Mouse (Mus musculus) cortical plate, adult 2 months (tissue): ENCODE data around the gene Tle3. TPM values are rescaled to one million over a fixed set of nuclear protein-coding genes. Genes with fewer than 3 reads are reported as not detected.

Source experiments
- H3K27ac ChIP-seq: fragments of 200-500 bp; 2 replicates; pipeline ENCODE4 v1.5.1; 2012; ENCODE audit warnings: low read length, control low read depth, inconsistent platforms; ENCODE audit not compliant: insufficient read depth
- H3K4me1 ChIP-seq: fragments of 200-500 bp; 2 replicates; pipeline ENCODE4 v1.6.1; 2011; ENCODE audit warnings: low read length; ENCODE audit not compliant: control insufficient read depth, insufficient read depth
- H3K4me3 ChIP-seq: fragments of 200-500 bp; 2 replicates; pipeline ENCODE4 v1.5.1; 2011; ENCODE audit warnings: mild to moderate bottlenecking, low read length, control low read depth; ENCODE audit not compliant: insufficient read depth
- CTCF ChIP-seq: fragments of 200-500 bp; IDR thresholded peaks from 2 replicates; pipeline ENCODE4 v1.5.1; 2011; ENCODE audit warnings: mild to moderate bottlenecking, control low read depth, low read length; ENCODE audit not compliant: insufficient read depth; ENCODE audit errors: extremely low read depth
- POLR2A ChIP-seq: fragments of 200-500 bp; IDR thresholded peaks from 2 replicates; pipeline ENCODE4 v1.6.1; 2011; ENCODE audit warnings: mild to moderate bottlenecking, low read length, control low read depth; ENCODE audit not compliant: insufficient read depth; ENCODE audit errors: extremely low read depth
- polyA plus RNA-seq: library from polyadenylated mRNA; depleted of rRNA; stranded (reverse); fragments of >200 nt; gene quantifications from 2 replicates; pipeline ENCODE4 v1.2.3, GENCODE M21; 2012

Tle3 gene
- polyA plus RNA-seq, 1 experiment, result 36.6 TPM

DNA sequence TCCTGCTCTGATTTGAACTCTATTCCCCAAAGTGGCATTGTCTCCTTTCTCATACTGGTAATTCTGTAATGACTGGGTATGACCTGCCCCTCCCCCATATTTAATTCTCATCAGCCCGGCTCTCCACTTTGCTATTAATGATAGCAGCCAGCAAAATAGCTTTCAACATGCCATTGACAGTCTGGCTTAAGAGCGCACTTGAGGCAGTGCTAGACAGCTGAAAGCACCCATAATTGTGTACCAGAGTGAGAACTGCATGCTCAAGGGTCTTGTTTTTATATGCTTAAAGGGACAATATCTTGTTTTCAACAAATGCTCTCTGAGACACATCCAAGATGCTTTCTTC is 8.9 kb downstream of the Tle3 start:
- Histone ChIP-seq H3K4me3 (no peak overlapping the region), H3K27ac (no peak overlapping the region), H3K4me1 (peaks cover 10% of the 10 kb centered on the region)
- TF ChIP-seq CTCF, result no peak
- TF ChIP-seq POLR2A, result no peak

- no peak for TF ChIP-seq CTCF
These were observed 9.3 kb downstream of the Tle3 start for GRCm38 (mm10) chr9:61381445-61381844.

DNA sequence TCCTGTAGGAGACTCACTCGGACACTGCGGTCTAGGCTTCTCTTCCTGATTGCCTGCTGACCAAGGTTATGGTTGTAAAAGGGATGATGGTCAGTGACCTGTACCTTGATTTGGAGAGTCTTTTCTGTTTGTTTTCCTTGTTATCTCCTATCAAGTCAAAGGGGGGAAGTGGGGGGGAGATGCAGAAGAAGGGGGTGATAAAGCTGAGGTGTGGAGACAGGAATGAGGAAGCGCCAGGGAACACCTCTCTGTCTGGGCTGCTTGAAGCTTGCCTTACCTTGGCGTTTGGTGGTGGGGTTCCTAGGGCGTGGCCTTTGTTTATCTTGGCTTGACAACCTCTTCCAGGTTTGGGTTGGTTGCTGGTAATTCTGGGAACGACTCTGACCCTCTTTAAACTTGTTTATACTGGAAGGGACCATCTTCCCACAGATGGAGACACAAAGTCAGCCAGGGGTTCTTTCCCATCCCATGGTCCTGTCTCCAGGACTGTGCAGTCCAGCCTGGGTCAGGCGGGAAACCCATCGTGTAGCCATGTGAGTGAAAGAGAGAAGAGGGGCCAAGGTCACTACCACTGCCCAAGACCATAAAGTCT is 10.5 kb downstream of the Tle3 start:
- no peak overlapping the region for H3K27ac ChIP-seq
- peaks cover 7% of the 10 kb centered on the region for H3K4me1 ChIP-seq
- TF ChIP-seq POLR2A (no peak), CTCF (no peak)
- H3K4me3 ChIP-seq, result no peak overlapping the region

More at GRCm38 (mm10) chr9:61381445-61381844, 9.3 kb downstream of the Tle3 start:
- Histone ChIP-seq H3K4me1 (peaks cover 10% of the 10 kb centered on the region), H3K4me3 (no peak overlapping the region), H3K27ac (no peak overlapping the region)

DNA sequence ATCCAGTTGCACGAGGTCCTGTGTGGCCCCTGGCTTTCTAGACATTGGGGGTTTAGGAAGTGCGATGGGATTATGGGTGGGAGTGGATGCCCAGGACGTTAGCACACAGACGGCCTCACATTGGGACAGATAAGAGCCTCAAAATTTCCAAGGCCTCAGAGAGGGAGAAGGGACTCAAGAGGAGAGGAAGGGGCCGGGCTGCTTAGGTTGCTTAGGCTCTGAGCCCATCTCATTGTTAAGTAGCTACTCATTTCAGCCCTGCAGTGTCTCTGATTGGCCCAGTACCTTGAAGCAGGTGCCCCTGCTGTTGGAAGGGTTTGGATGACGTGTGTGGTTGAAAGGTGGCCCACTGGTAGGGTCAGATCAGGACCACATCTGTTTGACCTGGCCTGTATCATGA is 11.9 kb downstream of the Tle3 start:
- Histone ChIP-seq H3K27ac (no peak overlapping the region), H3K4me3 (no peak overlapping the region), H3K4me1 (peaks cover 3% of the 10 kb centered on the region)
- no peak for TF ChIP-seq POLR2A
- no peak for TF ChIP-seq CTCF

GRCm38 (mm10) chr9:61384646-61385443 is 12.7 kb downstream of the Tle3 start:
- peaks cover 3% of the 10 kb centered on the region for H3K4me1 ChIP-seq
- H3K4me3 ChIP-seq, result no peak overlapping the region
- no peak overlapping the region for H3K27ac ChIP-seq
- TF ChIP-seq POLR2A (no peak), CTCF (no peak)

DNA sequence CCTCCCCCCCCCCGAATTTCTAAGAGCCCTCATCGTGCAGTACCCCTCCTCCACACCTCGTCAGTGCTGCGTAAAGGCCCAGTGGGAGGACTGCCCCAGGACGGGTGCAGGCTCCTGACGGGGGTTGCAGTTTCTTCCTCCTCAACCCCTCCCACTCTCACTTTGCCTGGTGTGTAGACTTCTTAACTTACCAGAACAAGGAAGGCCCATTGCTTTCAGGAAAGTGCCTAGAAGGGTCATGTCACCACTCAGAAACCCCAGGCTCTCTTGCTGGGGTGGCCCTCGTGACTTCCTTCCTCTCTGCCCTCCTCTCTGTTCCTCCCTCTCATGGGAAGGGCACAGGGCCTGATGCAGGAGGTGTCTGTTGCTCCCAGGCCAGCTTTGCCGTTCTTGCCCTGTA is 13.6 kb downstream of the Tle3 start:
- Histone ChIP-seq H3K27ac (no peak overlapping the region), H3K4me1 (peaks cover 3% of the 10 kb centered on the region), H3K4me3 (no peak overlapping the region)
- TF ChIP-seq CTCF (no peak), POLR2A (no peak)

GRCm38 (mm10) chr9:61386314-61386713 is 14.1 kb downstream of the Tle3 start:
- Histone ChIP-seq H3K4me3 (no peak overlapping the region), H3K4me1 (peaks cover 3% of the 10 kb centered on the region), H3K27ac (no peak overlapping the region)
- TF ChIP-seq POLR2A (no peak), CTCF (no peak)

- TF ChIP-seq POLR2A (no peak), CTCF (no peak)
- Histone ChIP-seq H3K27ac (no peak overlapping the region), H3K4me1 (peaks cover 3% of the 10 kb centered on the region), H3K4me3 (no peak overlapping the region)
These were observed 15.6 kb downstream of the Tle3 start for GRCm38 (mm10) chr9:61387797-61388196.

- no peak overlapping the region for H3K27ac ChIP-seq
- peaks cover 3% of the 10 kb centered on the region; the same call in 1 of the 2 replicates for H3K4me1 ChIP-seq
These were observed 16.0 kb downstream of the Tle3 start for GRCm38 (mm10) chr9:61388214-61388613.

More at GRCm38 (mm10) chr9:61388214-61388613, 16.0 kb downstream of the Tle3 start:
- no peak overlapping the region for H3K4me3 ChIP-seq
- no peak for TF ChIP-seq CTCF
- TF ChIP-seq POLR2A, result no peak
